Mouse (Mus musculus): ENCODE data around the gene Uggt2. TPM values are rescaled to one million over a fixed set of nuclear protein-coding genes. Genes with fewer than 3 reads are reported as not detected.
A peak's percentile ranks its signal among the peaks of the same experiment; 100 is the strongest.
"Not testable (repeated sequence)": the region's sequence is repeated elsewhere in the genome, so short reads cannot be mapped to it uniquely, and the experiment has no call there.

The Uggt2 gene
- polyA plus RNA-seq, 1 experiment from 2014 or later = 18.5 TPM

DNA sequence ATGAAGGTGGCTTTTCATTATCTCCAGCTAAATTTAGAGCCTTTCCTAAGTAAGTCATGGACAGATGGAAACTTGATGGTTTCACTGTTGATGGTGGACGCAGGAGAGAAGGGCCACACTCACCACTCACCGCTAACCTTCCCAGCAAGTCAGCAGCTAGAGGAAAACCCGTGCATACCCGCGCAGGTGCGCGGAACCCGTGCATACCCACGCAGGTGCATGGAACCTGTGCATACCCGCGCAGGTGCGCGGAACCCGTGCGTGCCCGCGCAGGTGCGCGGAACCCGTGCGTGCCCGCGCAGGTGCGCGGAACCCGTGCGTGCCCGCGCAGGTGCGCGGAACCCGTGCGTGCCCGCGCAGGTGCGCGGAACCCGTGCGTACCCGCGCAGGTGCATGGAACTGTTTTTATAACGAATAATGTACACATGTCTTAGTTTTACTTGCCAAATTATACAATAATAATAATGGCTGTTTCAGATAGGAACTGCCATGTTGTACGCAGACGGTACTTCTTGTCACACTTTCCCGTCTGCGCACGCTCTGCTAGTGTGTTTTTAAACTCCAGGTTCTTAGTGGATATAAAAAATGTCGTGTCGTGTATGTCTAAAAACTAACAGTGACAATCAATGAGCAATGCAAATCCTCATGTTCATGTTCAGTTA, 92.7 kb downstream of the Uggt2 start:
- ChIA-PET POLR2A (interaction anchor here (0.6 kb wide), 1 partner anchor 68 kb away, joined by 3 read pairs; no protein-coding TSS in a partner anchor), CTCF (interaction anchor here (1.0 to 2.9 kb wide), 3 partner anchors 20 to 187 kb away, joined by 3 to 14 read pairs (median 6); no protein-coding TSS in a partner anchor)
- TF ChIP-seq CTCF (IDR thresholded peaks at IDR 0.05) = no peak
- DNase-seq (ENCODE audit: low read depth, low spot score) (no peak), ATAC-seq (no peak)
- in situ Hi-C loops (cut with MboI; ENCODE audit: low pct_unique_long_range_greater_than_20kb) = loop anchor here (25.0 kb wide), 1 partner anchor 1056 kb away; no protein-coding TSS in a partner anchor
- no peaks in the 10 kb centered on the region for H3K27me3 ChIP-seq

DNA sequence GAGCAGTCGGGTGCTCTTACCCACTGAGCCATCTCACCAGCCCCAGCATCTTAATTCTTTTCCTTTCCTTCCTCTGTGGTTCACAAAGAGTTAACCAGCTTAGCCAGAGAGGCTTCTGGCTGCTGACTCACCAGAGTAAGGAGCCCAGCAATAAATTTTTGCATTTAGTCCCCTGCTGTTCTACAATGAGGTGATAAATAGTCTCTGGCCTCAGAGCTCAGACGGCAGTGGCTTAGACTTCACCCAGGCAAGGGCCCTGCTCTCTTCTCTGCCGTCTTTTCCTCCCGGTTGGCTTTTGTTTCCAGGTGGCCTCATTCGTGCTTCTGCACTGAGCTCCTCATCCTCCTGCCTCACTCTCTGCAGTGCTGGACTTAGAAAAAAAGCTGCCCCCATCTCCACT, 93.4 kb downstream of the Uggt2 start:
- ChIA-PET CTCF (interaction anchor here (1.0 to 2.9 kb wide), 3 partner anchors 19 to 186 kb away, joined by 3 to 14 read pairs (median 6); no protein-coding TSS in a partner anchor), POLR2A (no interaction called here)
- DNase-seq (ENCODE audit: low read depth, low spot score) (no peak), ATAC-seq (peak; percentile 78)
- no peaks in the 10 kb centered on the region for H3K27me3 ChIP-seq
- no peak for TF ChIP-seq CTCF (IDR thresholded peaks at IDR 0.05)
- in situ Hi-C loops (cut with MboI; ENCODE audit: low pct_unique_long_range_greater_than_20kb) = loop anchor here (25.0 kb wide), 1 partner anchor 1056 kb away; no protein-coding TSS in a partner anchor

GRCm38 (mm10) chr14:119003320-119003719, 95.9 kb downstream of the Uggt2 start:
- ChIA-PET POLR2A (no interaction called here), CTCF (interaction anchor here (1.6 to 3.6 kb wide), 2 partner anchors 17 to 23 kb away, joined by 3 to 17 read pairs; no protein-coding TSS in a partner anchor)
- ATAC-seq (no peak), DNase-seq (ENCODE audit: low read depth, low spot score) (no peak)
- in situ Hi-C loops (cut with MboI; ENCODE audit: low pct_unique_long_range_greater_than_20kb) = loop anchor here (25.0 kb wide), 1 partner anchor 1059 kb away; no protein-coding TSS in a partner anchor
- TF ChIP-seq CTCF (IDR thresholded peaks at IDR 0.05) = no peak
- no peaks in the 10 kb centered on the region for H3K27me3 ChIP-seq

- CTCF ChIA-PET = interaction anchor here (1.3 to 1.9 kb wide), 2 partner anchors 8 to 31 kb away, joined by 5 to 11 read pairs; no protein-coding TSS in a partner anchor
- ATAC-seq (no peak), DNase-seq (ENCODE audit: low read depth, low spot score) (no peak)
- POLR2A ChIA-PET = no interaction called here
- no peak for TF ChIP-seq CTCF (IDR thresholded peaks at IDR 0.05)
- in situ Hi-C loops (cut with MboI; ENCODE audit: low pct_unique_long_range_greater_than_20kb) = no loop called here
- no peaks in the 10 kb centered on the region for H3K27me3 ChIP-seq
Measured at GRCm38 (mm10) chr14:118995226-118995925, 103.9 kb downstream of the Uggt2 start.

- in situ Hi-C loops (cut with MboI; ENCODE audit: low pct_unique_long_range_greater_than_20kb) = no loop called here
- CTCF ChIA-PET = interaction anchor here (1.0 to 3.5 kb wide), 12 partner anchors 8 to 71 kb away, joined by 3 to 25 read pairs (median 6); no protein-coding TSS in a partner anchor
- POLR2A ChIA-PET = no interaction called here
- no peak for DNase-seq (ENCODE audit: low read depth, low spot score)
- H3K27me3 ChIP-seq = no peaks in the 10 kb centered on the region
- ATAC-seq = no peak
- TF ChIP-seq CTCF (IDR thresholded peaks at IDR 0.05) = no peak
Measured at GRCm38 (mm10) chr14:118987523-118988496, 111.4 kb downstream of the Uggt2 start.

DNA sequence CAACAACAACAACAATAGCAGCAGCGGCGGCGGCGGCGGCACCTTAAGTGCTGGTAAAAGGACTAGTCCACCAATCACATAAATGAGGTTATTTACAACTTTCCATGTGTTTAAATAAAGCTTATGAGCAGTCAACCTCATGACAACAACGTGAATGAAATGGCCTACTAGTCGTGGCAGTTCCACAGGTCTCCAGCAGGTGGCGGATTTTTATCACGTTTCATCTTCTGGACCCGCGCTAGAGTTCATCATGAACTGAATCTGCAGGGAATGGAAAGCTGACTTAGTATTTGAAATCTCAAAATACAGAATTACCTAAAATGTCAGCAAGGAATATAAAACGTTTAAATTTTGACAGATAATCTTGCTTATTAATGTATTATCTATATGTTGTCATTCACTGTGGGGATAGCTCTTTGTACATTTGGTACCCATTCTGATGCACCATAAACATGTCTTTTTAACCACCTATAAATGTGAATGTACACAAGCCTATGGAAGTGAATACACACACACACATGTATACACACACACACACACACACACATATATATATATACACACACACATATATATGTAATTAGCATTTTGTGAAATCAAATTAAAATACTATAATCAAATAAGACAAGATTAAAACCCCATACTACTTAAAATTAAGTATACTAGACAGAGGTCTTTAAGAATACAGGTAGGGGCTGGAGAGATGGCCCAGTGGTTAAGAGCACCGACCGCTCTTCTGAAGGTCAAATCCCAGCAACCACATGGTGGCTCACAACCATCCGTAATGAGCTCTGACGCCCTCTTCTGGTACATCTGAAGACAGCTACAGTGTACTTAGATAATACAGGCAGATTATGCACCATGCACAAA, 112.3 kb downstream of the Uggt2 start:
- TF ChIP-seq CTCF (IDR thresholded peaks at IDR 0.05) = peak; percentile 87
- ChIA-PET POLR2A (interaction anchor here (0.5 to 1.1 kb wide), 2 partner anchors 62 to 1475 kb away, joined by 3 read pairs; partner anchors contain the start of gene Dzip1), CTCF (interaction anchor here (0.7 to 3.5 kb wide), 16 partner anchors 9 to 1082 kb away, joined by 3 to 25 read pairs (median 6); no protein-coding TSS in a partner anchor)
- H3K27me3 ChIP-seq = no peaks in the 10 kb centered on the region
- peak; percentile 65 for ATAC-seq
- DNase-seq (ENCODE audit: low read depth, low spot score) = no peak
- in situ Hi-C loops (cut with MboI; ENCODE audit: low pct_unique_long_range_greater_than_20kb) = no loop called here

DNA sequence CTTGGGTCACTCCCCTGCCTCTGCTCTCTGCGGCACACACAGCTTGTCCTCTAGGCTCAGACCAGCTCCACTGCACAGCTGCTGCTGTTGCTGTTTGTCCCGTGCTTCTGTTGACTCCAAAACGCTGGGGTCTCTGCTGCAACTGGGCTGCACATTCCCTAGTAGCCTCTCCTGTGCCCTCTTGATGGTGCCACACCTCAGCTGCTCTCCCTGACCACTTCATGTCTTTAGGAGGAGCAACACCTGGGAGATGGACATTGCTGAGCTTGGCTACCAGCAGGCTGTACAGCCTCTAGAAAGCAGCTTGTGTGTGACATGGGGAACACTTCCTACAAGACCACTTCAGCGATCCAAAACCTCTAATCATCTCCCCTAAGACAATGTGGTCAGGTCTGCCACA, 115.1 kb downstream of the Uggt2 start:
- POLR2A ChIA-PET = interaction anchor here (1.3 kb wide), 1 partner anchor 9 kb away, joined by 4 read pairs; no protein-coding TSS in a partner anchor
- ATAC-seq = no peak
- CTCF ChIA-PET = interaction anchor here (1.0 kb wide), 1 partner anchor 19 kb away, joined by 3 read pairs; no protein-coding TSS in a partner anchor
- DNase-seq (ENCODE audit: low read depth, low spot score) = no peak
- in situ Hi-C loops (cut with MboI; ENCODE audit: low pct_unique_long_range_greater_than_20kb) = no loop called here
- TF ChIP-seq CTCF (IDR thresholded peaks at IDR 0.05) = no peak
- no peaks in the 10 kb centered on the region for H3K27me3 ChIP-seq

- DNase-seq (ENCODE audit: low read depth, low spot score) = no peak
- no peak for ATAC-seq
- ChIA-PET CTCF (no interaction called here), POLR2A (interaction anchor here (1.3 kb wide), 1 partner anchor 9 kb away, joined by 4 read pairs; no protein-coding TSS in a partner anchor)
- H3K27me3 ChIP-seq = no peaks in the 10 kb centered on the region
- no peak for TF ChIP-seq CTCF (IDR thresholded peaks at IDR 0.05)
- in situ Hi-C loops (cut with MboI; ENCODE audit: low pct_unique_long_range_greater_than_20kb) = no loop called here
Measured at GRCm38 (mm10) chr14:118983396-118983795, 115.8 kb downstream of the Uggt2 start.

- POLR2A ChIA-PET = interaction anchor here (0.6 kb wide), 1 partner anchor 9 kb away, joined by 3 read pairs; no protein-coding TSS in a partner anchor
- in situ Hi-C loops (cut with MboI; ENCODE audit: low pct_unique_long_range_greater_than_20kb); ATAC-seq; DNase-seq (ENCODE audit: low read depth, low spot score); H3K27me3 ChIP-seq; CTCF ChIA-PET: not testable (repeated sequence)
Measured at GRCm38 (mm10) chr14:118982429-118983045, 116.7 kb downstream of the Uggt2 start.

- DNase-seq (ENCODE audit: low read depth, low spot score); CTCF ChIA-PET; ATAC-seq; POLR2A ChIA-PET; H3K27me3 ChIP-seq; in situ Hi-C loops (cut with MboI; ENCODE audit: low pct_unique_long_range_greater_than_20kb): not testable (repeated sequence)
Measured at GRCm38 (mm10) chr14:118981711-118982428, 117.4 kb downstream of the Uggt2 start.
